Mouse (Mus musculus) liver, postnatal 0 days (tissue): Measurements from ENCODE around the gene 2210011C24Rik.

ENCODE experiments used
- CTCF ChIP-seq: sonication (generic); IDR thresholded peaks from 2 replicates; pipeline ENCODE4 v1.5.1; 2016; ENCODE audit warnings: antibody characterized with exemption, low read depth
- EP300 ChIP-seq: IDR thresholded peaks from 2 replicates; pipeline ENCODE4 v1.6.1; 2016; ENCODE audit warnings: antibody characterized with exemption, low read depth, mild to moderate bottlenecking

GRCm38 (mm10) chr8:83996567-83997505, 15.1 kb downstream of the 2210011C24Rik start:
- no peak for TF ChIP-seq EP300
- TF ChIP-seq CTCF, result no peak
